Mouse (Mus musculus): ENCODE measurements around the gene Rgsl1. TPM values are rescaled to one million over a fixed set of nuclear protein-coding genes. Genes with fewer than 3 reads are reported as not detected.

The Rgsl1 gene
- polyA plus RNA-seq, 1 experiment from 2014 or later: not detected

Other genes starting within 250 kb of the Rgsl1 start
- 0.81 and 1.4 TPM in 2 replicates for gene Rgs8, start 191.1 kb downstream of the Rgsl1 start, polyA plus RNA-seq (2016; fragmentation: Nextera tagmentation; extraction: Ambion mirVana)
- gene Rgs16, start 103.8 kb downstream of the Rgsl1 start, polyA plus RNA-seq (2016; fragmentation: Nextera tagmentation; extraction: Ambion mirVana): 16.8 and 18.7 TPM in 2 replicates
- 10.5 and 11.4 TPM in 2 replicates for gene Rnasel, start 94.7 kb downstream of the Rgsl1 start, polyA plus RNA-seq (2016; fragmentation: Nextera tagmentation; extraction: Ambion mirVana)
- 0.44 and 0.47 TPM in 2 replicates for gene Teddm1b, start 30.2 kb upstream of the Rgsl1 start, polyA plus RNA-seq (2016; fragmentation: Nextera tagmentation; extraction: Ambion mirVana)
- not detected in 2 replicates for gene Teddm1a, start 47.6 kb upstream of the Rgsl1 start, polyA plus RNA-seq (2016; fragmentation: Nextera tagmentation; extraction: Ambion mirVana)
- gene Glul, start 55.8 kb upstream of the Rgsl1 start, polyA plus RNA-seq (2016; fragmentation: Nextera tagmentation; extraction: Ambion mirVana): 105 TPM in 2 replicates
- 0.74 and 0.90 TPM in 2 replicates for gene Teddm2, start 56.1 kb upstream of the Rgsl1 start, polyA plus RNA-seq (2016; fragmentation: Nextera tagmentation; extraction: Ambion mirVana)

Data from limb, embryonic 12.5 days (tissue).